Mouse (Mus musculus): ENCODE measurements around the gene Sel1l3. TPM values are rescaled to one million over a fixed set of nuclear protein-coding genes. Genes with fewer than 3 reads are reported as not detected.
A peak's percentile ranks its signal among the peaks of the same experiment; 100 is the strongest.

Sel1l3 gene
- polyA plus RNA-seq, 1 experiment from 2014 or later = 11.0 TPM

DNA sequence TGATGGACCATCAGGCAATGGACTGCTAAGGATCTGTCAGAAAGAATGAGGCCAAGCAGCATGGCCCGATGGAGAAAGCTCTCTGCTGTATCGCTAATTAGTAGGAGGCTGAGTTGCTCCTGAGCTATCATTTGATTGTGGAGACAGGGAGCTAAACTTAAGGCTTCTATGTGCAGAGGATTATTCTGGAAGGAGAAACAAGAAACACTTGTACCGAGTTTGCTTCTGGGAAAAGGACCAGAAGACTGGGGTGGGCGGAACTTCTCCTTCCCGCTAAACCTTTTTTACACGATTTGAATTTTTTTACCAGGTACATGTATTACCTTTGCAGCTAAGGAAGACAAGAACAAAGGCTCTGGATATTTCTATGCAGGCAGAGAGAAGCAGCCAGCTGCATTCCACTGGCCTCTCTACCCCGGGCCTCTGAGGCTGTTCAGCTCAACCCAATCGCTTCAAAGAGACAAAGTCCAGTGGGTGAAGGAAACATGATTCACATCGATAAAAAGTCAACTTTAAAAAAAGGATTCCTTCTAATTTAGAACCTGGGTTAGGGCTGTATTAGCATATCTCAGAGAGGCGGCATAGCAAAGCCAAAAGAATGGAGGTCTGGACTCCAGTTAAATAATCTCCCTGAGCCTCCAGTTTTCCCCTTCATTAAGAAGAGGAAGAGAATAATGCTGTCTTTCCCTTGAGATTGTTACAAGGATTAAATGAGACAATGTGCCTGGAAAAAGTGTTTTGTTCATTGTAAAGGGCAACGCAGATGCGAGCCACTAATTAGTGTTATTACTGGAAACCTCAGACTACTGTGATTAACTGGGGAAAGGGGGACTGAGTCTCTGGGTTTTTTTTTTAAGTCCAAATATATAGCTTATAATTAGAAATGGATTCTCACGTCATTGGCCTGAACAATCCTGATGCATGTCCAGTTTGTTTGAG, 20.4 kb downstream of the Sel1l3 start:
- Histone ChIP-seq H3K4me1 (peaks cover 9% of the 10 kb centered on the region), H3K4me2 (replicated peaks) (no peak overlapping the region), H3K9me3 (no peaks in the 10 kb centered on the region), H3K36me3 (no peaks in the 10 kb centered on the region), H3K4me3 (no peak overlapping the region), H3K27me3 (no peaks in the 10 kb centered on the region), H3K27ac (replicated peaks) (no peak overlapping the region; the same call in 1 of the 2 replicates), H3K9ac (replicated peaks) (no peak overlapping the region)
- WGBS = 28% methylated on average over 13 of the region's 13 CpGs
- no peak for ATAC-seq (replicated peaks)

GRCm38 (mm10) chr5:53188608-53189007, 25.1 kb downstream of the Sel1l3 start:
- Histone ChIP-seq H3K36me3 (no peaks in the 10 kb centered on the region), H3K9me3 (no peaks in the 10 kb centered on the region), H3K4me2 (replicated peaks) (no peak overlapping the region), H3K9ac (replicated peaks) (no peak overlapping the region), H3K4me3 (no peak overlapping the region), H3K27ac (replicated peaks) (no peak overlapping the region), H3K27me3 (no peaks in the 10 kb centered on the region), H3K4me1 (peaks cover 23% of the 10 kb centered on the region)
- no peak for ATAC-seq (replicated peaks)
- WGBS = 81% methylated on average over 2 of the region's 2 CpGs

DNA sequence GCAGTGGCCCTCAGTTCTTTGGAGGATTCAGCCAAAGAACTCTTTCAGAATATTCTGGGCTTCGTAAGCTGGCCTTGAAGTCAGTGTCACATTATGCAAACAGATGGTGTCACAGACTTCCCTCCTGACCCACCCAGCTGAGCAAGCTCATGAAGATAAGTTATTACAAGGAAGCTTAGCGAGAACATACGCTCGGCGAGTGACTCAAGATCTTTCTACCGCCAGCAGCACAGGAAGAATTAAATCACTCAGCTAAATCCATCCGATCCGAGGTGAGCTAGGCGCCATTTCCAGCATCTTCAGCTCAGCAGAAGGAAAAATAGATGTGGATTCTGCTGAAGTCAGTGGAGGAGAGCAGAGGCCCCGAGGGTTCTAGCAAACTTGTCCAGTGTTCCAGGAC, 26.5 kb downstream of the Sel1l3 start:
- 72% methylated on average over 10 of the region's 10 CpGs for WGBS
- Histone ChIP-seq H3K36me3 (0 out of 2 replicates have a peak, but pooled peaks cover under 1% of the 10 kb centered on the region), H3K27me3 (no peaks in the 10 kb centered on the region), H3K4me1 (peaks cover 15% of the 10 kb centered on the region), H3K4me2 (replicated peaks) (no peak overlapping the region), H3K27ac (replicated peaks) (no peak overlapping the region), H3K4me3 (no peak overlapping the region), H3K9ac (replicated peaks) (no peak overlapping the region), H3K9me3 (no peaks in the 10 kb centered on the region)
- peak; percentile 30; the same call in 1 of the 2 replicates for ATAC-seq (replicated peaks)

DNA sequence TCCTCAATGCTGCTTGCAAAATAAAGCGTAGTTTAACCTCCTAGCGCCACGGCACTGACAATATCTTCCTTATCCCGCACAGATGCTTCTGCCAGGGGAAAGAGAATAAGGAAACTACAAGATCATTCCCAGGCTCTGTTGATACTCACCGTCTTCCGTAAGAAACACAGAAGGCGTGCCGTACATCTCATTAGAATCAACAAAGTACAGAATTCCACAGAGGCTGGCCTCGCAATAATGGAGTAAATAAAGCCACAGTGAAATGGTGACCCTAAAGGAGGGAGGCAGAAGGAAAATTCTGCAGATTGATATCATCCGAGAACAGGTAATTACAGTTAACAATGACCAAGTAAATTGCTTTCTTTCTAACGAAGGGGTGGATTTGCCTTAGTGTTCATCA, 27.9 kb downstream of the Sel1l3 start:
- H3K9me3 ChIP-seq = no peaks in the 10 kb centered on the region

GRCm38 (mm10) chr5:53179965-53180364, 33.8 kb downstream of the Sel1l3 start:
- WGBS = 89% methylated on average over 5 of the region's 5 CpGs

More for the DNA sequence above, 27.9 kb downstream of the Sel1l3 start:
- H3K27me3 ChIP-seq = no peaks in the 10 kb centered on the region
- WGBS = 11% methylated on average over 11 of the region's 11 CpGs
- H3K36me3 ChIP-seq = peaks cover 4% of the 10 kb centered on the region; the same call in 1 of the 2 replicates
- H3K27ac ChIP-seq (replicated peaks) = 0 out of 2 replicates have a peak overlapping the region, but pooled peaks have one; percentile 3
- ATAC-seq (replicated peaks) = peak; percentile 44; the same call in 1 of the 2 replicates
- peak overlapping the region; percentile 17 for H3K4me3 ChIP-seq
- H3K9ac ChIP-seq (replicated peaks) = peak overlapping the region; percentile 23; the same call in 1 of the 2 replicates
- H3K4me1 ChIP-seq = peaks cover 15% of the 10 kb centered on the region
- H3K4me2 ChIP-seq (replicated peaks) = peak overlapping the region; percentile 26

GRCm38 (mm10) chr5:53176703-53177102, 37.0 kb downstream of the Sel1l3 start:
- 0 out of 2 replicates have a peak, but pooled peaks have one; percentile 30 for ATAC-seq (replicated peaks)
- no peaks in the 10 kb centered on the region for H3K27me3 ChIP-seq
- 0 out of 2 replicates have a peak, but pooled peaks cover 2% of the 10 kb centered on the region for H3K36me3 ChIP-seq
- no peak overlapping the region for H3K27ac ChIP-seq (replicated peaks)
- H3K4me2 ChIP-seq (replicated peaks) = no peak overlapping the region
- no peaks in the 10 kb centered on the region for H3K9me3 ChIP-seq
- H3K9ac ChIP-seq (replicated peaks) = no peak overlapping the region
- peaks cover 9% of the 10 kb centered on the region for H3K4me1 ChIP-seq
- no peak overlapping the region for H3K4me3 ChIP-seq
- WGBS = 55% methylated on average over 6 of the region's 6 CpGs

More at GRCm38 (mm10) chr5:53179965-53180364, 33.8 kb downstream of the Sel1l3 start:
- H3K4me2 ChIP-seq (replicated peaks) = no peak overlapping the region
- no peak overlapping the region for H3K27ac ChIP-seq (replicated peaks)
- no peak overlapping the region for H3K4me3 ChIP-seq
- H3K9me3 ChIP-seq = no peaks in the 10 kb centered on the region
- no peaks in the 10 kb centered on the region for H3K27me3 ChIP-seq
- H3K4me1 ChIP-seq = peaks cover 9% of the 10 kb centered on the region
- H3K9ac ChIP-seq (replicated peaks) = no peak overlapping the region
- ATAC-seq (replicated peaks) = no peak
- peaks cover 4% of the 10 kb centered on the region; the same call in 1 of the 2 replicates for H3K36me3 ChIP-seq

DNA sequence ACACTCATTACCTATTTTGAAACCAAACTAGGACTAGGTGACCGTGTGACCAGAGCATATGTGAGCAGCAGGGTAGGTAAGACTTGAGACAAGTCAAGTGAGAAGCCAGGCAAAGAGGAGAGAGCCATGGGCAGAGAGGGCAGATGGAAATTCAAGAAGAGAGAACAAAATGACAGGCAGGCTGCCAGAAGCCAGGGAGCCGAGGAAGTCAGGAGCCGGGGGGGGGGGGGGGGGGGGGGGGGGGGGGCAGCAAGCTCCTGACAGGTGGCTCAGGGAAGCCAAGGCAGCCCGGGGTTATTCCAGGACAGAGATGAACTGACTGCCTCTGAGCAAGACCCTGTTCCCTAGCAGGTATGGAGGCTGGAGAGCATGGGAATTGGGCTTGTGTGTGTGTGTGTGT, 37.7 kb downstream of the Sel1l3 start:
- Histone ChIP-seq H3K27ac (replicated peaks) (no peak overlapping the region), H3K9me3 (no peaks in the 10 kb centered on the region), H3K27me3 (no peaks in the 10 kb centered on the region), H3K9ac (replicated peaks) (no peak overlapping the region), H3K4me1 (peaks cover 9% of the 10 kb centered on the region), H3K36me3 (0 out of 2 replicates have a peak, but pooled peaks cover 7% of the 10 kb centered on the region), H3K4me2 (replicated peaks) (no peak overlapping the region), H3K4me3 (no peak overlapping the region)
- peak; percentile 40; the same call in 1 of the 2 replicates for ATAC-seq (replicated peaks)
- 31% methylated on average over 2 of the region's 4 CpGs for WGBS

- H3K27ac ChIP-seq (replicated peaks) = no peak overlapping the region
- H3K9me3 ChIP-seq = no peaks in the 10 kb centered on the region
- no peaks in the 10 kb centered on the region for H3K27me3 ChIP-seq
- peaks cover 9% of the 10 kb centered on the region for H3K4me1 ChIP-seq
- 0 out of 2 replicates have a peak, but pooled peaks cover 12% of the 10 kb centered on the region for H3K36me3 ChIP-seq
- no peak overlapping the region for H3K9ac ChIP-seq (replicated peaks)
- 91% methylated on average over 3 of the region's 3 CpGs for WGBS
- H3K4me3 ChIP-seq = no peak overlapping the region
- no peak overlapping the region for H3K4me2 ChIP-seq (replicated peaks)
- no peak for ATAC-seq (replicated peaks)
Measured at GRCm38 (mm10) chr5:53175195-53175594, 38.5 kb downstream of the Sel1l3 start.

GRCm38 (mm10) chr5:53174461-53174860, 39.3 kb downstream of the Sel1l3 start:
- WGBS = 50% methylated on average over 12 of the region's 12 CpGs
- no peak overlapping the region for H3K4me2 ChIP-seq (replicated peaks)
- no peak overlapping the region for H3K9ac ChIP-seq (replicated peaks)
- H3K9me3 ChIP-seq = no peaks in the 10 kb centered on the region
- ATAC-seq (replicated peaks) = no peak
- H3K4me3 ChIP-seq = no peak overlapping the region
- peaks cover 9% of the 10 kb centered on the region for H3K4me1 ChIP-seq
- no peak overlapping the region for H3K27ac ChIP-seq (replicated peaks)
- 0 out of 2 replicates have a peak, but pooled peaks cover 12% of the 10 kb centered on the region for H3K36me3 ChIP-seq
- H3K27me3 ChIP-seq = no peaks in the 10 kb centered on the region

GRCm38 (mm10) chr5:53172908-53173307, 40.8 kb downstream of the Sel1l3 start:
- Histone ChIP-seq H3K9ac (replicated peaks) (no peak overlapping the region), H3K4me2 (replicated peaks) (no peak overlapping the region), H3K27ac (replicated peaks) (no peak overlapping the region), H3K9me3 (no peaks in the 10 kb centered on the region), H3K4me1 (peaks cover 5% of the 10 kb centered on the region), H3K36me3 (0 out of 2 replicates have a peak, but pooled peaks cover 12% of the 10 kb centered on the region), H3K4me3 (no peak overlapping the region), H3K27me3 (no peaks in the 10 kb centered on the region)
- 88% methylated on average over 7 of the region's 7 CpGs for WGBS
- no peak for ATAC-seq (replicated peaks)

GRCm38 (mm10) chr5:53172256-53172636, 41.5 kb downstream of the Sel1l3 start:
- Histone ChIP-seq H3K9ac (replicated peaks) (no peak overlapping the region), H3K4me3 (no peak overlapping the region), H3K36me3 (0 out of 2 replicates have a peak, but pooled peaks cover 12% of the 10 kb centered on the region), H3K27ac (replicated peaks) (no peak overlapping the region), H3K27me3 (no peaks in the 10 kb centered on the region), H3K4me2 (replicated peaks) (no peak overlapping the region), H3K4me1 (peaks cover 3% of the 10 kb centered on the region; the same call in 1 of the 2 replicates), H3K9me3 (no peaks in the 10 kb centered on the region)
- 91% methylated on average over 10 of the region's 10 CpGs for WGBS
- ATAC-seq (replicated peaks) = no peak

- no peak overlapping the region for H3K4me2 ChIP-seq (replicated peaks)
- no peak overlapping the region for H3K4me3 ChIP-seq
- H3K36me3 ChIP-seq = 0 out of 2 replicates have a peak, but pooled peaks cover 12% of the 10 kb centered on the region
- H3K4me1 ChIP-seq = peaks cover 3% of the 10 kb centered on the region; the same call in 1 of the 2 replicates
- ATAC-seq (replicated peaks) = no peak
- H3K9me3 ChIP-seq = no peaks in the 10 kb centered on the region
- H3K27ac ChIP-seq (replicated peaks) = no peak overlapping the region
- no peak overlapping the region for H3K9ac ChIP-seq (replicated peaks)
- H3K27me3 ChIP-seq = no peaks in the 10 kb centered on the region
- WGBS = 82% methylated on average over 6 of the region's 6 CpGs
Measured at GRCm38 (mm10) chr5:53171611-53172255, 42.0 kb downstream of the Sel1l3 start.
